Mouse (Mus musculus) spleen, adult 12 weeks (tissue): ENCODE data around the gene Zfp991.
"Not testable (repeated sequence)": the region's sequence is repeated elsewhere in the genome, so short reads cannot be mapped to it uniquely, and the experiment has no call there.

Experiments
- DNase-seq: peaks from one replicate; pipeline ENCODE4 v3.0.0; 2022; ENCODE audit warnings: low spot score

Gene Zfp991

DNA sequence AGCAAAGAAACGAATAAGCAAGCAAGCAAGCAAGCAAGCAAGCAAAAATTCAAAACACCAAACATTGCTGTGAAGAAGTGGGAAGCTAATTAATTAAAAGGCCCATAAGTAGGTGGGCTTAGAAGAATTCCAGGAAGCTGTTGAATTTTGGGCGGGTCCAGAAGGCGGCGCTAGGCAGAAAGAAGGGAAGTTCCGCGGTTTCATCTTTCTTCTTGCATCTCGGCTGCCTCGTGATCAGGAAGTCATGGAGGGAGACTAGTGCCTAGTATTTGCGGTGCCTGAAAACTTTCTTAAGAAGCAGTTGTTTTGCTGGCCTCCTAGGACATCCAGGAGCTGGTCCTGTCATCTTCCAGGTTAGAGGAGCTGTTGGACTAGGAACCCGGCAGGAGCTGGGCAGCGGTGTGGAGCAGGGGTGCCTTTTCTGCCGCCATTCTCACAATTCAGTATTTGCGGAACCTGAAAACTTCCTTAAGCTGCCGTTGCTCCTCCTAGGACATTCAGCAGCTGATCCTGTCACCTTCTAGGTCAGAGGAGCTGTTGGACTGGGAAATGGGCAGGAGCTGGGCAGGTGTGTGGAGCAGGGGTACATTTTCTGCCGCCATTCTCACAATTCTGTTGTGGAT, at the start of gene Zfp991:
Zfp991 (plus strand) TSS at position 202 of the 623 bp plus-strand sequence.
- not testable (repeated sequence) for DNase-seq

GRCm38 (mm10) chr4:147095641-147096040, 36.2 kb upstream of the Zfp991 start:
- not testable (repeated sequence) for DNase-seq

DNA sequence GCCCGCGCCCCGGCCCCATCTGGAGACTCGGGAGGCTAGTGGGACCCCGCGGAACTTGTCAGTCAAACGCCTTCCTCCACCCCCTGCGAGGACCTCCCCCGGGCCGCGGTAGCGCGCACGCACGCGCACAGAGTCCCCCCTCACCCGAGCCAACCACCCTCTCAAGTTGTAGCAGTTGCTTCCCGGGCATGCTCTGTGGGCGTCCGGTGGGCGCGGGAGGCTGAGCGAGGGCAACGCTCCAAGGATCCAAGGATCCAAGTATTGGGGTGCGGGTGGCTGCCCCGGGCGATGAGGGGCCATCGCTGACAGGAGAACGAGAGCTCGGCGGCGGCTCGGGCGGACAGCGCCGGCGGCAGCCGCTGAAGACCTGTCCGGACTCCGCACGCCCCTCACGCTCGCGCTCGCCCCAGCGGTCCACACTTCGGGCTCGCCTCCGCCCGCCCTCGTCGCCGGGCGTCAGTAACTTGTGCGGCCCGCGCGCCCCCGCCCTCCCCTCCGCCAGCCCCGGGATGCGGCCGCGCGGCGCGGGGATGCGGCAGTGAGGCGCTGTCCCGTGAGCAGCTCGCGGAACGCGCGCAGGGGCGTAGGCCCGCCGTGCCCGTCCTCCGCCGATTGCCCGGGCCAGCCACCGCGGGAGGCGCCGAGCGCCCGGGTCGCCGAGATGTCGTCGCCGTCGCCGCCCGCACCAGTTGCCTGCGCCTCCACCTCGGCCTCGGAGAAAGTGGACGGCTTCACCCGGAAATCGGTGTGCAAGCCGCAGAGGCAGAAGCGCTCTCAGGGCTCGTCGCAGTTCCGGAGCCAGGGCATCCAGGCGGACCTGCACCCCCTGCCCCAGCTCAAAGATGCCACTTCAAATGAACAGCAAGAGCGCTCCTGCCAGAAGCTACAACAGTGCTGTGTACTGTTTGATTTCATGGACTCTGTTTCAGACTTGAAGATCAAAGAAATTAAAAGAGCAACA, 29.9 kb upstream of the Zfp991 start:
- DNase-seq, result not testable (repeated sequence)

DNA sequence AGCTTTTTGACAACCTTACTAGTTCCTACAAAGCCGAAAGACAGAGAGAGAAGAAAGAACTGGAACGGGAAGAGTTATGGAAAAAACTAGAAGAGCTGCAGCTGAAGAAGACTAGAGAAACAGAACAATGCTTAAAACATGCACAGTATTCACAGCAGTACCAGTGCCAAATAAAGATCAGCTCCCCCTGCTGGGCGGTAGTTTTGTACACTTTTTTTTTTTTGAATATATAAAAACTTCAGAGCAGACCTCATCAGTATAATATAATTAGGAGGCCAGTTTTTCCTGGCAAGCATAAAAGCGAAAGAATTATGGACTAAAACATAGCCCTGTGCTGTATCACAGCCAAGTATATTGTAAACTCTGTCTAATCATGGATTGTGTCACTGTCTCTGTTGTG, 28.0 kb upstream of the Zfp991 start:
- not testable (repeated sequence) for DNase-seq

GRCm38 (mm10) chr4:147117839-147118238, 14.0 kb upstream of the Zfp991 start:
- not testable (repeated sequence) for DNase-seq

DNA sequence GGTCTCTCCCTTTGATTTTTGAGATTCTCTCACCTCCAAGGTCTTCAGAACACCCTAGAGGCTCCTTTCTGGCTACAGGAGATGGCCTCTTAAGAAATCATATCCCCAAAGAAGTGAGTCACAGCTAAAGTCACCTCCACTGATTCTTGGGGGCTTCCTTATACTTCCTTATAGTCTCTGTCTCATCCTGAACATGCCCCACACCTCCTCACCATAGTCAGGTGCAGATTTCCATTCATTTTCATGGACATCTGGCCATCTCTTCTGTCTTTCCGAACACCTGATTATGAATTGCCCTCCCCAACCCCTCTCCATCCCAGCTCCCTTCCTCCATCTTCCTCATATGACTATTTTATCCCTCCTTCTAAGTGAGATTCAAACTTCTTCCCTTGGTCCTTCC, 9.6 kb upstream of the Zfp991 start:
- not testable (repeated sequence) for DNase-seq

GRCm38 (mm10) chr4:147123797-147124196, 8.0 kb upstream of the Zfp991 start:
- not testable (repeated sequence) for DNase-seq

GRCm38 (mm10) chr4:147124400-147125306, 7.2 kb upstream of the Zfp991 start:
- not testable (repeated sequence) for DNase-seq

GRCm38 (mm10) chr4:147125326-147125725, 6.5 kb upstream of the Zfp991 start:
- not testable (repeated sequence) for DNase-seq

- DNase-seq, result not testable (repeated sequence)
Measured at GRCm38 (mm10) chr4:147125870-147126269, 6.0 kb upstream of the Zfp991 start.

DNA sequence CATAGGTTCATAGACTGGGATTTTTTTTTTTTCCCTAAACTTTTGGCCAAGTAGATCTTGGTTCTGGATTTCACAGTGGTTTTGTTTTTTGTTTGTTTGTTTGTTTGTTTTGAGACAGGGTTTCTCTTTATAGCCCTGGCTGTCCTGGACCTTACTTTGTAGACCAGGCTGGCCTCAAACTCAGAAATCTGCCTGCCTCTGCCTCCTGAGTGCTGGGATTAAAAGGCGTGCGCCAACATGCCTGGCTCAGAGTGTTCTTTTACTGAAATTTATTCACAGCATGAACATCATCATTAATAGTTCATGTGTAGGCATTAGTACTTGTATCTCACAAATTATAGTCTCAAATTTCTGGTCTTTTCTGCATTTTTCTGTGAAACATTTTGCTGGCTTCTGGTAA, 5.4 kb upstream of the Zfp991 start:
- not testable (repeated sequence) for DNase-seq

DNA sequence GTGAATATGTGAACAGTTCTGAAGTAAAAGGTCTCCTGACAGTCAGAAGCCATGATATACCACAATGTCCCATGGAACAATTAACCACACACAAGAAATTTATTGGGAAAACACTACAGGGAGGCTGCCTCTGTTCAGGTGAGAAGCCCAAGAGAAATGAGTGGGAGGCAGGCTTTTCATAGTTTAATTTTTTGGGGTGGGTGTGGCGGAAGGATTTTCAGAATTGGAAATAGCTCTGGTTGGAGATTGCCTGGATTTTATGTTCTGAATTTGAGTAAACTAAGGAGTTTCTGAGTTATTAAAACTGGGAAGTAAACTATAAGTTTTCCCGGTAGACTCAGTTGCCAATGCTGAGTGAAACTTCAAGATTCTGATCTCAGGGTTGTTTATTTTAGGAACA, 4.7 kb upstream of the Zfp991 start:
- not testable (repeated sequence) for DNase-seq

DNA sequence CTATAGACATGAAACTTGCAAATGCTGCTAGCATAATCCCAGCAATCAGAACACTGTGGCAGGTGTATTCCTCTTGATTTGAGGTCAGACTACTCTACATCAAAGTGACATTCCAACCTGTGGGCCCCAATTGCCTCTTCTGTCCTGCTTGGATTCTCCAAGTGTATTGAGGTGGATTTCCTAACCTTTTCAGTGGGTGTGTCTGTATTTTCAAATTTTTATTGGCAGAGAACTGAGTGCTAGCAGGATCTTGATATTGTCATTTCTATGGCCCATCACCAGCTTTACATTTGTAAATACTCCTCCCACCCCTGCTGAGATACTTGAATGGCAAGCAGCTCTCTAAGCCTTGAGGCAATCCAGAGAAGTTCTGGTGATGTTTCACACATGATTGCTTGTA, 3.7 kb upstream of the Zfp991 start:
- not testable (repeated sequence) for DNase-seq

DNA sequence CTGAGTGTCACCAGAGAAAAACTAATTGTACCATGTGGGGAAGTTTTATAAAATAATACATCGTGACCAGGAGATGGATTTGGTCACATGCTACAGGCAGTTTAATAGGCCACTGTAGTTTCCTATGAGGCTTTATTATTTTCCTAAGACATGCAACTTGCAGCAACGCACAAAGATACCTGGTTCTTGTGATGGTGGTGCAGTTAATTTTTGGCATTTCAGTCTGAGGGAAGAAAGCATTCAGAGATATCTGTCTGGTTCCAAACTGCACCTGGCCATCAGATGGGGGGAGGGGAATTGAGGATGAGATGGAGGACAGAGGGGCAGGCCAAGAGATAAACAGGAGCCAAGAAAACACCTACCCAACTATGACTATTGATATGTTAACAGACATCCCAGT, 1.8 kb downstream of the Zfp991 start:
- DNase-seq, result not testable (repeated sequence)

- not testable (repeated sequence) for DNase-seq
Measured at GRCm38 (mm10) chr4:147141757-147142156, 9.9 kb downstream of the Zfp991 start.

DNA sequence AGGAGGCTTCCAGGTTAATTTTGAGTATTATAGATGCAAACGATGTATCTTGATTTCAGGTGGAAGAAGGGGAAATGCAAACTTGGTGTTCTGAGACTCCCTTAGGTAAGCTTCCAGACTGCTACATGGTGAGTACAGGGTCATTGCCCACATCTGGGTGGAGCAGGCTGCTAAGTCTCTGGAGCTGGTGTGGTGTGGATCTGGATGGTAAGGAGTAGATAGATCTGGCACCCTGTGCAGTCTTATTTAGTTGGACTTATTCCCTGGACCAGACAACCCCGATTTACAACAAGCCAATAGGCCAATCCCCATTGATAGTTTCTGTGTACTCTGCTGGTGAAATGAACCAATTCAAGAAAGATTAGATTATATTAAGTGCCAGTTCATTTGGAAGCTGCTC, 33.4 kb downstream of the Zfp991 start:
- DNase-seq, result not testable (repeated sequence)

DNA sequence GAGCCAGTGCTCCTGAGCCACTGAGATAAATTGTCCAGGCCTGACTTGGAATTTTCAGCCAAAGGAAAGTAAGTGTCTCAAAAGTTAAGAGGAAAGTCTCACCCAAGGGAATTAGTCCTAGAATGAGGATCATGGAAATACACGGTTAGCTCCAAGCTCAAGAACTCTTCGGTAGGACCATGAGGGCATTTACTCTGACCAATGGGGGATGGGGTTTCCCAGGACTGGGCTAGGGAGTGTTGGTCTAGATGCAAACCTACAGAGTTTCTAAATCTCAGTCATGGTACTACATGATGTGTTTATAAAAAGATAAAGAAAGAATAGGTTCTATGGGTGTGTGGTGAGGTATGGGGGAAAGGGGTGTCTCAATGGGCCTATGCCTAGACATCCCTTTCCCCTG, 38.7 kb downstream of the Zfp991 start:
- DNase-seq, result not testable (repeated sequence)

DNA sequence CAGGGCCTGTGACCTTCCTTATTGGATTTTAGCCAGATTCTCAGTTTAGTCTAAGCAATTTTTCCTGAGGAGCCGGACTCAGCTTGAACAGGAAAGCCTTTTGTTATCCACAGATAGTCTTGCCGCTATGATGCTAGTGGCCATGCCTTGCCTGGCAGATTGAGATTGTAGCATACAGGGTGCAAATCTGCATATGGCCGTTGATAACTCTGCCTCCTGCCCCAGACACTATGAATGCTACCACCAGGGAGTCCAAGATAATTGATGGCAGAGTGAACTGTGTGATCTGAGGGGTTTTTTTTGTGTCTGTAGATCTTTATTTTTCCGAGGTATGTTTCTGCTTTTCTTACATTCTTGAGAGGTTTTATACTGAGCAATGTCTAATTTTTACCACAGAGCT, 39.7 kb downstream of the Zfp991 start:
- not testable (repeated sequence) for DNase-seq

- DNase-seq, result not testable (repeated sequence)
Measured at GRCm38 (mm10) chr4:147176279-147176880, 44.5 kb downstream of the Zfp991 start.

DNA sequence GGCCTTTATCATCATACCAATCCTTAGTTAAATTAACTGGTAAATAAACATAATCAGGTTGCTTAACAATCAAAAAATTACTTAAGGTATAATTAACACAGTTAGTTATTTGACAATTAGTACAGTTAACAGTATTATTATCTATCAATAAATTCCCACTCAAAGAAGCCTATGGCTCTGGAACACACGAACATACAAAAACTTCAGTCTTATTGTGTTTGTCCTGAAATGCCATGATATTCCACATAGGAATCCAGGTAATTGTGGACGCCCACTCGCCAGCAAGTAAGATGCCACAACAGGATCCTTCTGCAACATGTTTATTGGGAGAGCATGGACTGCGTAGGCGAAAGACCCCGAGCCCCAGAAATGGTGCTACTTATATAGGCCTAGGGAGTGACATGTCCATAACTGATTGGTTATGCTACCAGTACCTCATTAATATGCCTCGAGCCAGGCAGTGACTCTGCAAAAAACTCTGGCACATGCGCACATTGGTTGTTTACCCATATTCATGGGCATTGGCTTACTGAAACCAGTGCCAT, 49.4 kb downstream of the Zfp991 start:
- DNase-seq, result not testable (repeated sequence)
